Mouse (Mus musculus): ENCODE data around the gene Mapkapk3.

Mapkapk3 gene

GRCm38 (mm10) chr9:107289211-107290076 lies at the start of gene Mapkapk3:
TSS of gene Mapkapk3 (minus strand) at chr9:107289877.
- peak; percentile 91 for DNase-seq

GRCm38 (mm10) chr9:107338172-107338883 lies 48.7 kb upstream of the Mapkapk3 start, which contains the start of gene Hemk1:
TSS of gene Hemk1 (minus strand) at chr9:107338350.
- peak; percentile 90 for DNase-seq

GRCm38 (mm10) chr9:107336386-107336785 lies 46.7 kb upstream of the Mapkapk3 start:
- DNase-seq: no peak

GRCm38 (mm10) chr9:107335909-107336308 lies 46.2 kb upstream of the Mapkapk3 start:
- peak; percentile 67 for DNase-seq

- DNase-seq: no peak
These were observed 45.4 kb upstream of the Mapkapk3 start for GRCm38 (mm10) chr9:107335046-107335445.

GRCm38 (mm10) chr9:107334356-107334755 lies 44.7 kb upstream of the Mapkapk3 start:
- no peak for DNase-seq

GRCm38 (mm10) chr9:107333686-107334085 lies 44.0 kb upstream of the Mapkapk3 start:
- DNase-seq: no peak

- no peak for DNase-seq
These were observed 41.1 kb upstream of the Mapkapk3 start for GRCm38 (mm10) chr9:107330791-107331190.

GRCm38 (mm10) chr9:107327879-107328620 lies 38.4 kb upstream of the Mapkapk3 start:
- no peak for DNase-seq

- no peak for DNase-seq
These were observed 36.2 kb upstream of the Mapkapk3 start for GRCm38 (mm10) chr9:107325904-107326303.

GRCm38 (mm10) chr9:107324799-107325561 lies 35.3 kb upstream of the Mapkapk3 start:
- DNase-seq: no peak

- peak; percentile 16 for DNase-seq
These were observed 33.9 kb upstream of the Mapkapk3 start for GRCm38 (mm10) chr9:107323558-107323957.

GRCm38 (mm10) chr9:107322461-107323050 lies 32.9 kb upstream of the Mapkapk3 start:
- no peak for DNase-seq

GRCm38 (mm10) chr9:107315791-107316190 lies 26.1 kb upstream of the Mapkapk3 start:
- no peak for DNase-seq

- no peak for DNase-seq
These were observed 24.2 kb upstream of the Mapkapk3 start for GRCm38 (mm10) chr9:107313926-107314325.

- no peak for DNase-seq
These were observed 23.3 kb upstream of the Mapkapk3 start for GRCm38 (mm10) chr9:107312811-107313584.

GRCm38 (mm10) chr9:107309600-107309999 lies 19.9 kb upstream of the Mapkapk3 start:
- no peak for DNase-seq

GRCm38 (mm10) chr9:107309171-107309570 lies 19.5 kb upstream of the Mapkapk3 start:
- no peak for DNase-seq

GRCm38 (mm10) chr9:107308346-107309000 lies 18.8 kb upstream of the Mapkapk3 start:
- DNase-seq: no peak

GRCm38 (mm10) chr9:107307886-107308285 lies 18.2 kb upstream of the Mapkapk3 start:
- no peak for DNase-seq

All from retina, postnatal 1 day (tissue).